Mouse (Mus musculus) 3134 (cell line): Measurements from ENCODE around the gene Fabp2.
"Not testable (repeated sequence)": the region's sequence is repeated elsewhere in the genome, so short reads cannot be mapped to it uniquely, and the experiment has no call there.

ENCODE experiments used
- DNase-seq: peaks from one replicate; pipeline ENCODE4 v3.0.0-alpha.2; 2011; ENCODE audit warnings: low spot score; ENCODE audit not compliant: insufficient read length; ENCODE audit errors: extremely low read depth

Gene Fabp2

GRCm38 (mm10) chr3:122919260-122919659 is 24.4 kb downstream of the Fabp2 start, which contains the start of gene Gm10959:
Gene Gm10959 (minus strand): TSS chr3:122919360.
- DNase-seq: no peak

GRCm38 (mm10) chr3:122920572-122921435 is 25.9 kb downstream of the Fabp2 start:
- no peak for DNase-seq

- no peak for DNase-seq
These were observed 27.0 kb downstream of the Fabp2 start for GRCm38 (mm10) chr3:122921676-122922527.

- DNase-seq: no peak
These were observed 28.3 kb downstream of the Fabp2 start for GRCm38 (mm10) chr3:122923147-122923546.

- peak; percentile 93 for DNase-seq
These were observed 29.4 kb downstream of the Fabp2 start, which contains the start of gene 1810037I17Rik for GRCm38 (mm10) chr3:122924009-122924914. Gene 1810037I17Rik (plus strand): TSS chr3:122924203.

GRCm38 (mm10) chr3:122929723-122930122 is 34.9 kb downstream of the Fabp2 start:
- no peak for DNase-seq

- DNase-seq: no peak
These were observed 37.6 kb downstream of the Fabp2 start for GRCm38 (mm10) chr3:122932466-122932865.

- not testable (repeated sequence) for DNase-seq
These were observed 42.3 kb downstream of the Fabp2 start for GRCm38 (mm10) chr3:122937176-122937575.

GRCm38 (mm10) chr3:122939215-122939614 is 44.3 kb downstream of the Fabp2 start:
- DNase-seq: no peak

- DNase-seq: no peak
These were observed 48.6 kb downstream of the Fabp2 start for GRCm38 (mm10) chr3:122943387-122943890.
